Comparison of ENCODE assay signal across 8 mouse cellular contexts in genomic region chr7:30121308-30122187, GRCm38 (mm10). TPM values are rescaled to one million over a fixed set of nuclear protein-coding genes. Genes with fewer than 3 reads are reported as not detected.
DNase-seq lines count a peak whose midpoint lies in the region; ATAC-seq and TF ChIP-seq lines count a peak whose summit lies in the region.

Gene Zfp382 (plus strand): TSS chr7:30121942.

- peak within 1 kb of the TSS; percentile 31; the same call in 1 of the 2 replicates for H3K27ac ChIP-seq in CH12.LX (ENCODE audit: insufficient read depth, low read depth)
- peak within 1 kb of the TSS; percentile 89 for H3K27ac ChIP-seq in forebrain, embryonic 10.5 days
- H3K27ac ChIP-seq in heart, embryonic 15.5 days = peak within 1 kb of the TSS; percentile 91
- H3K27ac ChIP-seq in liver, embryonic 13.5 days = peak within 1 kb of the TSS; percentile 62
- peak within 1 kb of the TSS; percentile 72 for H3K27ac ChIP-seq in stomach, embryonic 14.5 days (ENCODE audit: low read length)

- peak within 1 kb of the TSS; percentile 72 for H3K9ac ChIP-seq in CH12.LX (ENCODE audit: insufficient read depth, low read depth)
- H3K9ac ChIP-seq in heart, embryonic 15.5 days = peak within 1 kb of the TSS; percentile 83
- peak within 1 kb of the TSS; percentile 80 for H3K9ac ChIP-seq in liver, embryonic 13.5 days
- peak within 1 kb of the TSS; percentile 65 for H3K9ac ChIP-seq in stomach, embryonic 14.5 days (replicated peaks; ENCODE audit: low read depth, low read length)

- peak within 1 kb of the TSS; percentile 76 for H3K4me2 ChIP-seq in CH12.LX (ENCODE audit: insufficient read depth, low read depth, poor library complexity, severe bottlenecking)
- peak within 1 kb of the TSS; percentile 92 for H3K4me2 ChIP-seq in heart, embryonic 15.5 days
- H3K4me2 ChIP-seq in liver, embryonic 13.5 days = peak within 1 kb of the TSS; percentile 88
- H3K4me2 ChIP-seq in stomach, embryonic 14.5 days (replicated peaks; ENCODE audit: low read depth, low read length) = peak within 1 kb of the TSS; percentile 88

- peak; percentile 84 for DNase-seq in CH12.LX (ENCODE audit: extremely low read depth)
- peak; percentile 81 for DNase-seq in c-Kit-positive CD71-negative TER-119-negative erythroid progenitor cells, embryonic 14.5 days (ENCODE audit: low read depth)
- peak; percentile 92 for DNase-seq in forebrain, embryonic 10.5 days (ENCODE audit: extremely low spot score, low spot score)
- peak; percentile 86 to 92 for DNase-seq in kidney, postnatal 25 days
- DNase-seq in liver, embryonic 13.5 days = peak; percentile 81
- peak; percentile 74 to 88 for DNase-seq in natural killer cell, adult 2 months (ENCODE audit: low spot score in 2 of 2)

- no peak for TF ChIP-seq EP300 in CH12.LX (IDR thresholded peaks at IDR 0.05; ENCODE audit: low read length)

- TF ChIP-seq POLR2A in CH12.LX (IDR thresholded peaks at IDR 0.05; ENCODE audit: low read depth, low read length) = peak; percentile 94

- TF ChIP-seq CTCF in CH12.LX (conservative IDR thresholded peaks at IDR 0.05 in 1 of 2, IDR thresholded peaks at IDR 0.05 in 1 of 2; ENCODE audit: low read depth in 2 of 2, low read length in 2 of 2) = no peak

- peak; percentile 95 for ATAC-seq in heart, embryonic 15.5 days (replicated peaks; ENCODE audit: insufficient number of reproducible peaks, insufficient read depth, low FRiP score, low read depth)
- peak; percentile 95 for ATAC-seq in liver, embryonic 13.5 days (ENCODE audit: low read depth)
- ATAC-seq in stomach, embryonic 14.5 days (ENCODE audit: insufficient number of reproducible peaks, insufficient read depth, low FRiP score, low read depth) = peak; percentile 97

- H3K27me3 ChIP-seq in CH12.LX (replicated peaks) = no peaks in the 10 kb centered on the region
- H3K27me3 ChIP-seq in forebrain, embryonic 10.5 days (ENCODE audit: poor library complexity, severe bottlenecking) = no peaks in the 10 kb centered on the region
- no peaks in the 10 kb centered on the region for H3K27me3 ChIP-seq in heart, embryonic 15.5 days
- no peaks in the 10 kb centered on the region for H3K27me3 ChIP-seq in liver, embryonic 13.5 days
- no peaks in the 10 kb centered on the region for H3K27me3 ChIP-seq in stomach, embryonic 14.5 days (ENCODE audit: control insufficient read depth, insufficient read depth, low read length)

- WGBS in forebrain, embryonic 10.5 days = 1% methylated on average over 61 of the region's 61 CpGs
- WGBS in heart, embryonic 15.5 days = under 1% methylated on average over 61 of the region's 61 CpGs
- WGBS in liver, embryonic 13.5 days (ENCODE audit: insufficient replicate concordance) = under 1% methylated on average over 61 of the region's 61 CpGs
- WGBS in stomach, embryonic 14.5 days = under 1% methylated on average over 61 of the region's 61 CpGs

- dilution Hi-C loops in CH12.LX (cut with MboI; ENCODE audit: extremely low pct_ligation_motif_present, extremely low pct_unique_long_range_greater_than_20kb, low sequenced_read_pairs) = no loop called here

- peaks cover 0 to 10% of the 10 kb centered on the region in 2 experiments; a peak in 2 of 4 replicates for H3K4me1 ChIP-seq in CH12.LX (ENCODE audit: control insufficient read depth in 1 of 2, insufficient read depth in 2 of 2)
- H3K4me1 ChIP-seq in forebrain, embryonic 10.5 days = peaks cover 18% of the 10 kb centered on the region
- peaks cover 3% of the 10 kb centered on the region; the same call in 1 of the 2 replicates for H3K4me1 ChIP-seq in heart, embryonic 15.5 days (replicated peaks)
- H3K4me1 ChIP-seq in liver, embryonic 13.5 days (replicated peaks) = peaks cover 16% of the 10 kb centered on the region
- no peaks in the 10 kb centered on the region; the same call in 1 of the 2 replicates for H3K4me1 ChIP-seq in stomach, embryonic 14.5 days (ENCODE audit: control insufficient read depth, insufficient read depth, low read length)

- peaks cover 5% of the 10 kb centered on the region for H3K9me3 ChIP-seq in CH12.LX (replicated peaks; ENCODE audit: low read length)
- H3K9me3 ChIP-seq in forebrain, embryonic 10.5 days = peaks cover 10% of the 10 kb centered on the region
- no peaks in the 10 kb centered on the region for H3K9me3 ChIP-seq in heart, embryonic 15.5 days (replicated peaks)
- H3K9me3 ChIP-seq in liver, embryonic 13.5 days (replicated peaks) = 0 out of 2 replicates have a peak, but pooled peaks cover 6% of the 10 kb centered on the region
- no peaks in the 10 kb centered on the region for H3K9me3 ChIP-seq in stomach, embryonic 14.5 days (ENCODE audit: control insufficient read depth, low read depth, low read length)

- peak within 1 kb of the TSS; percentile 64 to 83 (median 77) for H3K4me3 ChIP-seq in CH12.LX (replicated peaks in 1 of 3; ENCODE audit: low read depth in 2 of 3, low read length in 2 of 3, poor library complexity in 1 of 3)
- peak within 1 kb of the TSS; percentile 61 for H3K4me3 ChIP-seq in forebrain, embryonic 10.5 days
- H3K4me3 ChIP-seq in heart, embryonic 15.5 days = peak within 1 kb of the TSS; percentile 93
- H3K4me3 ChIP-seq in liver, embryonic 13.5 days (replicated peaks) = peak within 1 kb of the TSS; percentile 73
- peak within 1 kb of the TSS; percentile 64 for H3K4me3 ChIP-seq in stomach, embryonic 14.5 days (ENCODE audit: low read depth, low read length)

- H3K36me3 ChIP-seq in CH12.LX (replicated peaks in 1 of 2; ENCODE audit: control insufficient read depth in 1 of 2, insufficient read depth in 1 of 2, low read length in 1 of 2) = peaks cover 0 to 14% of the 10 kb centered on the region in 2 experiments
- H3K36me3 ChIP-seq in forebrain, embryonic 10.5 days (replicated peaks) = peaks cover 13% of the 10 kb centered on the region
- H3K36me3 ChIP-seq in heart, embryonic 15.5 days = 0 out of 2 replicates have a peak, but pooled peaks cover 11% of the 10 kb centered on the region
- peaks cover 3% of the 10 kb centered on the region; the same call in 1 of the 2 replicates for H3K36me3 ChIP-seq in liver, embryonic 13.5 days
- no peaks in the 10 kb centered on the region for H3K36me3 ChIP-seq in stomach, embryonic 14.5 days (ENCODE audit: control insufficient read depth, insufficient read depth, low read length)

- in situ Hi-C loops in CH12.LX (cut with MboI; ENCODE audit: low pct_ligation_motif_present, low pct_unique_long_range_greater_than_20kb, low sequenced_read_pairs) = no loop called here

- H3K79me2 ChIP-seq in CH12.LX (replicated peaks; ENCODE audit: control insufficient read depth, extremely low read depth, insufficient read depth, poor library complexity, severe bottlenecking) = peaks cover 6% of the 10 kb centered on the region

- TF ChIP-seq RAD21 in CH12.LX (IDR thresholded peaks at IDR 0.05; ENCODE audit: low read depth, low read length) = no peak

TF ChIP-seq in CH12.LX, 34 proteins besides CTCF, POLR2A, EP300 and RAD21:
- no peak for TF ChIP-seq USF1 (IDR thresholded peaks at IDR 0.05; ENCODE audit: low read depth, low read length)
- no peak for TF ChIP-seq USF2 (conservative IDR thresholded peaks at IDR 0.05; ENCODE audit: low read depth, low read length)
- TF ChIP-seq CHD2 (IDR thresholded peaks at IDR 0.05; ENCODE audit: low read length) = peak; percentile 41; the same call in 1 of the 2 replicates
- TF ChIP-seq NELFE (IDR thresholded peaks at IDR 0.05; ENCODE audit: low read depth, low read length) = peak; percentile 91
- peak; percentile 79 for TF ChIP-seq POLR2AphosphoS2 (IDR thresholded peaks at IDR 0.05; ENCODE audit: low read depth, low read length)
- peak; percentile 11; the same call in 1 of the 2 replicates for TF ChIP-seq IRF4 (IDR thresholded peaks at IDR 0.05; ENCODE audit: low read depth, low read length)
- TF ChIP-seq ZKSCAN1 (IDR thresholded peaks at IDR 0.05; ENCODE audit: borderline replicate concordance, low read depth, low read length) = no peak
- peak; percentile 79 for TF ChIP-seq TCF12 (IDR thresholded peaks at IDR 0.05; ENCODE audit: low read depth, low read length)
- TF ChIP-seq ETS1 (conservative IDR thresholded peaks at IDR 0.05; ENCODE audit: low read depth, low read length) = no peak
- TF ChIP-seq HCFC1 (IDR thresholded peaks at IDR 0.05; ENCODE audit: low read depth, low read length) = peak; percentile 44
- TF ChIP-seq ZMIZ1 (IDR thresholded peaks at IDR 0.05; ENCODE audit: low read depth, low read length) = peak; percentile 83; the same call in 1 of the 2 replicates
- peak; percentile 84 for TF ChIP-seq NRF1 (IDR thresholded peaks at IDR 0.05; ENCODE audit: low read depth, low read length)
- 0 out of 2 replicates have a peak, but pooled peaks have one; percentile 17 for TF ChIP-seq TBP (conservative IDR thresholded peaks at IDR 0.05; ENCODE audit: low read depth, low read length)
- peak; percentile 72 for TF ChIP-seq SIN3A (IDR thresholded peaks at IDR 0.05; ENCODE audit: low read length)
TF ChIP-seq in CH12.LX: peak in this region for 10.

RNA-seq across cellular contexts. Expression of gene Zfp382, which starts in this region (rescaled TPM):
- total RNA-seq in CH12.LX (2012; rRNA removed) = 4.7 and 5.7 TPM in 2 replicates
- 3.9 and 4.7 TPM in 2 replicates for total RNA-seq in CH12.LX (2014; rRNA removed)
- 2.1 and 3.3 TPM in 2 replicates for polyA plus RNA-seq in CH12.LX (2012; ENCODE audit: insufficient read length, low read depth)
- 10.7 and 11.5 TPM in 2 replicates for polyA plus RNA-seq in forebrain, embryonic 10.5 days (2016; fragmentation: Nextera tagmentation; extraction: Ambion mirVana)
- 10.0 and 13.7 TPM in 2 replicates for polyA plus RNA-seq in heart, embryonic 15.5 days (2015; fragmentation: Nextera tagmentation; extraction: Ambion mirVana)
- polyA plus RNA-seq in liver, embryonic 13.5 days (2015; fragmentation: Nextera tagmentation; extraction: Ambion mirVana) = 1.6 and 2.1 TPM in 2 replicates
- 6.4 and 7.3 TPM in 2 replicates for polyA plus RNA-seq in stomach, embryonic 14.5 days (2014; fragmentation: Nextera tagmentation; extraction: Ambion mirVana)

Comparison
In these comparisons a context has a peak if more than half of its experiments do, and no peak if none do; other contexts are left out.
1. Peak in every context shown above with its lines: DNase-seq, ATAC-seq, H3K4me3 ChIP-seq and H3K27ac ChIP-seq.
2. H3K27ac ChIP-seq: peak in every context shown above with its lines; median percentile 91 in heart, embryonic 15.5 days; 89 in forebrain, embryonic 10.5 days; 72 in stomach, embryonic 14.5 days; 62 in liver, embryonic 13.5 days; 31 in CH12.LX.